Mouse (Mus musculus) embryonic facial prominence, embryonic 14.5 days (tissue): ENCODE results near the gene Stambpl1. TPM values are rescaled to one million over a fixed set of nuclear protein-coding genes. Genes with fewer than 3 reads are reported as not detected.
A peak's percentile ranks its signal among the peaks of the same experiment; 100 is the strongest.

ENCODE experiments used
- ATAC-seq: fragments of 200-750 bp; cut with Nextera tagmentation; 2 replicates; pipeline ENCODE4 v1.8.0; 2017; ENCODE audit warnings: low read depth, moderate number of reproducible peaks, moderate TSS enrichment
- DNase-seq: peaks from one replicate; pipeline ENCODE4 v3.0.0-alpha.2; 2015; ENCODE audit warnings: low spot score
- H3K27ac ChIP-seq: fragments of 300-500 bp; sonication (generic); replicated peaks from 2 replicates; pipeline ENCODE4 v1.5.1; 2014; ENCODE audit warnings: low read depth, mild to moderate bottlenecking, low read length, moderate library complexity
- H3K27me3 ChIP-seq: fragments of 300-500 bp; sonication (generic); replicated peaks from 2 replicates; pipeline ENCODE4 v1.6.1; 2014; ENCODE audit warnings: low read length; ENCODE audit not compliant: control insufficient read depth, insufficient read depth
- H3K36me3 ChIP-seq: fragments of 300-500 bp; sonication (generic); 2 replicates; pipeline ENCODE4 v1.6.1; 2014; ENCODE audit warnings: low read length, mixed read lengths; ENCODE audit not compliant: control insufficient read depth, insufficient read depth
- H3K4me1 ChIP-seq: fragments of 300-500 bp; sonication (generic); 2 replicates; pipeline ENCODE4 v1.6.1; 2014; ENCODE audit warnings: antibody characterized with exemption, low read length; ENCODE audit not compliant: control insufficient read depth, insufficient read depth
- H3K4me2 ChIP-seq: fragments of 300-500 bp; sonication (generic); 2 replicates; pipeline ENCODE4 v1.6.1; 2014; ENCODE audit warnings: low read depth, mild to moderate bottlenecking, low read length, moderate library complexity, mixed read lengths
- H3K4me3 ChIP-seq: fragments of 300-500 bp; sonication (generic); 2 replicates; pipeline ENCODE4 v1.5.1; 2014; ENCODE audit warnings: low read depth, mild to moderate bottlenecking, low read length
- H3K9ac ChIP-seq: fragments of 300-500 bp; sonication (generic); 2 replicates; pipeline ENCODE4 v1.6.1; 2014; ENCODE audit warnings: low read depth, mild to moderate bottlenecking, low read length, moderate library complexity, mixed read lengths
- H3K9me3 ChIP-seq: fragments of 300-500 bp; sonication (generic); 2 replicates; pipeline ENCODE4 v1.6.1; 2016; ENCODE audit warnings: low read length; ENCODE audit not compliant: control insufficient read depth
- WGBS: fragments of 180-500 bp; shearing (Covaris S2); extraction: QIAGEN DNeasy Blood & Tissue Kit; methylation state at CpG from one replicate; pipeline ENCODE4 v1.1.7; 2014; 5-methylcytosine and 5-hydroxymethylcytosine counted together
- polyA plus RNA-seq: library from polyadenylated mRNA; unstranded; fragments of >200 nt; fragmentation: Nextera tagmentation; extraction: Ambion mirVana; gene quantifications from 2 replicates; pipeline ENCODE4 v1.2.1, GENCODE M21; 2014

Gene Stambpl1
- polyA plus RNA-seq, 1 experiment from 2014 or later: 8.8 TPM

DNA sequence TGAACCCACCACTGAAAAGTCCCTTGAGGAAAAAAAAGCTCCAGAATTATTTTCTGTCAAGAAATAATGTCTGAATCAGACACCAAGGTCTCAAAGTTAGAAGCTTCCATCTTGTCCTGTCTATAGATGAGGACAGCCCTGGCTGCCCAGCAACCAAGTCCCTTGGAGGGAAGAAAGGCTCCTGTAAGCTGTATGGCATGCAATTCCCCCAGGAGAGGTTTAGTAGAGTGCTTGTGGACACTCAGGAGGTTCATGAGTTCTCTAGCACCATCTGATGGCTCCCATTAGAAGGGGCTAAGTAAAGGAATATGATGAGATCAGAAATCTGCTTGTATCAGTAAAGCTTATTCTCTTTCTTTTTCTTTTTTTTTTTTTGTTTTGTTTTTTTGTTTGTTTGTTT, 22.9 kb upstream of the Stambpl1 start:
- ATAC-seq (no peak), DNase-seq (no peak)
- Histone ChIP-seq H3K9me3 (no peaks in the 10 kb centered on the region), H3K36me3 (no peaks in the 10 kb centered on the region), H3K27me3 (no peaks in the 10 kb centered on the region), H3K9ac (no peak overlapping the region), H3K4me1 (no peaks in the 10 kb centered on the region), H3K27ac (no peak overlapping the region), H3K4me2 (no peak overlapping the region), H3K4me3 (no peak overlapping the region)

- H3K4me3 ChIP-seq: no peak overlapping the region
- 56% methylated on average over 3 of the region's 3 CpGs for WGBS
These were observed 20.9 kb upstream of the Stambpl1 start for GRCm38 (mm10) chr19:34171167-34171566.

DNA sequence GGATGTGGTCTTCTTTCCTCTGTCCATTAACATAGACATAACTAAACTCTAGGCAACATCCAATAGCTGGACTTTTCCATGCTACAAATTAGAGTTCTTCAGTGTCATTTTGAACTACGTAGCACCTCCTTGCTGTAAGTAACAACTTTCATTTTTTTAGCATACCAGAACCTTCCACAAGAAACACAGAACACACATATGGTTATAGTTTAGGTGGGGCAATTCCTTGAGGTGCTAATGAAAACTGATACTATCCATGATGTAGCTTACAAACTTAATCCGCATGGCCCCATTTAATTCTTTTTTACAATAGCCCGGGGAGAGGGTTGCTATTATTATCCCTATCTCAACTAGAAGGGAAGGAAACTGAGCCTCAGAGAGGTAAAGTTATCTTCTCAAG, 18.0 kb upstream of the Stambpl1 start:
- no peaks in the 10 kb centered on the region for H3K4me1 ChIP-seq
- WGBS: 37% methylated on average over 3 of the region's 3 CpGs
- no peak overlapping the region for H3K9ac ChIP-seq
- ATAC-seq (no peak), DNase-seq (no peak)
- H3K36me3 ChIP-seq: no peaks in the 10 kb centered on the region
- no peak overlapping the region for H3K27ac ChIP-seq
- no peaks in the 10 kb centered on the region for H3K27me3 ChIP-seq
- H3K9me3 ChIP-seq: no peaks in the 10 kb centered on the region
- no peak overlapping the region for H3K4me3 ChIP-seq
- no peak overlapping the region for H3K4me2 ChIP-seq

More at GRCm38 (mm10) chr19:34171167-34171566, 20.9 kb upstream of the Stambpl1 start:
- no peak for DNase-seq
- Histone ChIP-seq H3K4me1 (no peaks in the 10 kb centered on the region), H3K27me3 (no peaks in the 10 kb centered on the region), H3K9me3 (no peaks in the 10 kb centered on the region), H3K27ac (no peak overlapping the region), H3K4me2 (no peak overlapping the region), H3K36me3 (no peaks in the 10 kb centered on the region), H3K9ac (no peak overlapping the region)
- ATAC-seq: no peak

GRCm38 (mm10) chr19:34179136-34179535, 12.9 kb upstream of the Stambpl1 start:
- no peak overlapping the region for H3K27ac ChIP-seq
- H3K4me3 ChIP-seq: no peak overlapping the region
- H3K36me3 ChIP-seq: no peaks in the 10 kb centered on the region
- no peaks in the 10 kb centered on the region for H3K9me3 ChIP-seq
- H3K4me1 ChIP-seq: no peaks in the 10 kb centered on the region
- H3K27me3 ChIP-seq: no peaks in the 10 kb centered on the region
- WGBS: 89% methylated on average over 4 of the region's 4 CpGs
- H3K9ac ChIP-seq: no peak overlapping the region
- DNase-seq (no peak), ATAC-seq (no peak)
- H3K4me2 ChIP-seq: no peak overlapping the region

DNA sequence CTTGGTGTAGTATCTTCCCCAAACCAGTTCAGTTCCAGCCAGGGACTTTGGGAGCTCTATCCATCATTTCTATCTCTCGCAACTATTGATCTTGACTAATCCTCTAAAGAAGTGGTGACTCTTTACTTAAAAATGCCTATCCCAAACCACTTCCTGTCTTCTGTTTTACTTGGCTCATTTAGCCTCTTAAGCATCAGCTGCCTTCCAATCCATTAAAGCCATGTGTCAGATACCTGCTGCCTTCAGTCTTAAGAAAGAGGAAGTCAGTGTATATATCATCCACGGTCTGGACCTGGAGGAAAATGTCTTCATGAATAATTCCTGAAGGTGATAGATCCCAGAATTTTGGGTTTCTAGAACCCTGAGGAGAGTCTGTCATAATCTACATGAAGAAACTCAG, 11.7 kb upstream of the Stambpl1 start:
- 78% methylated on average over 2 of the region's 2 CpGs for WGBS
- no peak for ATAC-seq

GRCm38 (mm10) chr19:34181234-34181633, 10.8 kb upstream of the Stambpl1 start:
- Histone ChIP-seq H3K27me3 (no peaks in the 10 kb centered on the region), H3K4me3 (no peak overlapping the region), H3K9ac (no peak overlapping the region), H3K4me1 (no peaks in the 10 kb centered on the region), H3K9me3 (no peaks in the 10 kb centered on the region), H3K4me2 (no peak overlapping the region), H3K27ac (no peak overlapping the region), H3K36me3 (no peaks in the 10 kb centered on the region)
- ATAC-seq (no peak), DNase-seq (no peak)
- WGBS: 68% methylated on average over 3 of the region's 3 CpGs

More for the DNA sequence above, 11.7 kb upstream of the Stambpl1 start:
- DNase-seq: no peak
- no peak overlapping the region for H3K4me2 ChIP-seq
- no peaks in the 10 kb centered on the region for H3K9me3 ChIP-seq
- H3K36me3 ChIP-seq: no peaks in the 10 kb centered on the region
- no peak overlapping the region for H3K27ac ChIP-seq
- H3K27me3 ChIP-seq: no peaks in the 10 kb centered on the region
- no peaks in the 10 kb centered on the region for H3K4me1 ChIP-seq
- no peak overlapping the region for H3K9ac ChIP-seq
- H3K4me3 ChIP-seq: no peak overlapping the region

GRCm38 (mm10) chr19:34182490-34182889, 9.5 kb upstream of the Stambpl1 start:
- no peak for DNase-seq

DNA sequence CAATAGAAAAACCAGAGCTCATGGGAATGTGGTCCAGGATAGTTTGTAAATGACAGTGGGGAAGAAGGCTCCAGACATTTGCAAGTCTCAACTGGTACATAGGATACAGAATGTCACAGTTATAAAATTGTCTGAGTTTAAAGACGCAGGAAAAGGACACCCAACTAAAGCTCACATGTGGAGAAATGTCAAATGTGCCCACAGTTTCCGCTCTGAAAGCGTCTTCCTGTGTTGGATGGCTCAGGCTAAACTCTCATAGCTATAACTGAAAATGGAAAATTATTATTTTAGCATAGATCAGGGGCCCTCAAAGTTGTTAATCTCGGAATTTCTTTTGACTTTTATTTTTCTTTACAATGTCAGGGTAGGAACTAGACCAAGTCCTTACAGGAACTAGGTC, 5.2 kb upstream of the Stambpl1 start:
- Histone ChIP-seq H3K9ac (no peak overlapping the region), H3K27ac (no peak overlapping the region), H3K4me2 (no peak overlapping the region), H3K9me3 (no peaks in the 10 kb centered on the region), H3K4me3 (no peak overlapping the region), H3K36me3 (no peaks in the 10 kb centered on the region), H3K4me1 (no peaks in the 10 kb centered on the region), H3K27me3 (no peaks in the 10 kb centered on the region)
- 87% methylated on average over 4 of the region's 4 CpGs for WGBS
- DNase-seq (no peak), ATAC-seq (no peak)

More at GRCm38 (mm10) chr19:34182490-34182889, 9.5 kb upstream of the Stambpl1 start:
- no peak overlapping the region for H3K27ac ChIP-seq
- no peak overlapping the region for H3K4me2 ChIP-seq
- H3K9ac ChIP-seq: no peak overlapping the region
- H3K4me1 ChIP-seq: no peaks in the 10 kb centered on the region
- no peaks in the 10 kb centered on the region for H3K36me3 ChIP-seq
- no peaks in the 10 kb centered on the region for H3K27me3 ChIP-seq
- 72% methylated on average over 5 of the region's 5 CpGs for WGBS
- no peak for ATAC-seq
- no peaks in the 10 kb centered on the region for H3K9me3 ChIP-seq
- H3K4me3 ChIP-seq: no peak overlapping the region

- Histone ChIP-seq H3K4me2 (peak overlapping the region; percentile 98), H3K36me3 (no peaks in the 10 kb centered on the region), H3K4me3 (peak overlapping the region; percentile 73), H3K27ac (no peak overlapping the region), H3K9me3 (no peaks in the 10 kb centered on the region), H3K9ac (peak overlapping the region; percentile 76; the same call in 1 of the 2 replicates), H3K4me1 (peaks cover 21% of the 10 kb centered on the region), H3K27me3 (no peaks in the 10 kb centered on the region)
- ATAC-seq (peak; percentile 34), DNase-seq (peak; percentile 54)
- 13% methylated on average over 10 of the region's 10 CpGs for WGBS
These were observed 403 bp upstream of the Stambpl1 start for GRCm38 (mm10) chr19:34191645-34192007.
